Mouse (Mus musculus) neural tube, embryonic 13.5 days (tissue): ENCODE measurements at regions not wholly inside any gene's neighbourhood (a gene's known extent, or its start where the extent isn't known, plus 50 kb on each side); places are given as distances from the start of the nearest gene placed in this dataset.

Experiments used
- ATAC-seq: fragments of 200-750 bp; cut with Nextera tagmentation; 2 replicates; pipeline ENCODE4 v1.8.0; 2017; ENCODE audit warnings: low read depth, mild to moderate bottlenecking, moderate TSS enrichment, moderate library complexity
- H3K27ac ChIP-seq: fragments of 300-500 bp; sonication (generic); replicated peaks from 2 replicates; pipeline ENCODE4 v1.5.1; 2015; ENCODE audit warnings: moderate library complexity, mild to moderate bottlenecking, inconsistent platforms
- H3K27me3 ChIP-seq: fragments of 300-500 bp; sonication (generic); 2 replicates; pipeline ENCODE4 v1.6.1; 2015; ENCODE audit warnings: mild to moderate bottlenecking, inconsistent platforms
- H3K36me3 ChIP-seq: fragments of 300-500 bp; sonication (generic); 2 replicates; pipeline ENCODE4 v1.6.1; 2015; ENCODE audit warnings: mild to moderate bottlenecking, inconsistent platforms
- H3K4me1 ChIP-seq: fragments of 300-500 bp; sonication (generic); replicated peaks from 2 replicates; pipeline ENCODE4 v1.6.1; 2015; ENCODE audit warnings: inconsistent platforms
- H3K4me2 ChIP-seq: fragments of 300-500 bp; sonication (generic); 2 replicates; pipeline ENCODE4 v1.6.1; 2015; ENCODE audit warnings: inconsistent platforms, mild to moderate bottlenecking, moderate library complexity
- H3K4me3 ChIP-seq: fragments of 300-500 bp; sonication (generic); 2 replicates; pipeline ENCODE4 v1.5.1; 2015; ENCODE audit warnings: mild to moderate bottlenecking, inconsistent platforms
- H3K9ac ChIP-seq: fragments of 300-500 bp; sonication (generic); 2 replicates; pipeline ENCODE4 v1.6.1; 2015; ENCODE audit warnings: moderate library complexity, mild to moderate bottlenecking, inconsistent platforms
- H3K9me3 ChIP-seq: fragments of 300-500 bp; sonication (generic); 2 replicates; pipeline ENCODE4 v1.6.1; 2016; ENCODE audit warnings: inconsistent platforms
- WGBS: fragments of 180-500 bp; shearing (Covaris S2); methylation state at CpG from one replicate; pipeline ENCODE4 v1.1.7; 2015; 5-methylcytosine and 5-hydroxymethylcytosine counted together

- no peaks in the 10 kb centered on the region for H3K9me3 ChIP-seq
- no peak overlapping the region for H3K27ac ChIP-seq
- peaks cover 7% of the 10 kb centered on the region; the same call in 1 of the 2 replicates for H3K4me1 ChIP-seq
- no peak overlapping the region for H3K4me2 ChIP-seq
- no peak overlapping the region for H3K9ac ChIP-seq
- no peak for ATAC-seq
- WGBS: 57% methylated on average over 14 of the region's 14 CpGs
- no peaks in the 10 kb centered on the region for H3K36me3 ChIP-seq
- no peak overlapping the region for H3K4me3 ChIP-seq
- peaks cover 44% of the 10 kb centered on the region for H3K27me3 ChIP-seq
Measured at GRCm38 (mm10) chr8:12078679-12079566, 199.7 kb upstream of the A230072I06Rik start.

GRCm38 (mm10) chr8:12081536-12081935, 197.1 kb upstream of the A230072I06Rik start:
- H3K4me3 ChIP-seq: no peak overlapping the region

GRCm38 (mm10) chr8:12087192-12087800, 191.3 kb upstream of the A230072I06Rik start:
- Histone ChIP-seq H3K27me3 (peaks cover 43% of the 10 kb centered on the region), H3K9ac (no peak overlapping the region), H3K4me2 (no peak overlapping the region), H3K36me3 (no peaks in the 10 kb centered on the region), H3K27ac (no peak overlapping the region), H3K4me3 (no peak overlapping the region), H3K4me1 (no peaks in the 10 kb centered on the region), H3K9me3 (no peaks in the 10 kb centered on the region)
- 46% methylated on average over 10 of the region's 10 CpGs for WGBS
- ATAC-seq: peak; percentile 77; the same call in 1 of the 2 replicates

More at GRCm38 (mm10) chr8:12081536-12081935, 197.1 kb upstream of the A230072I06Rik start:
- ATAC-seq: no peak
- H3K36me3 ChIP-seq: no peaks in the 10 kb centered on the region
- no peaks in the 10 kb centered on the region for H3K9me3 ChIP-seq
- H3K4me2 ChIP-seq: no peak overlapping the region
- no peak overlapping the region for H3K9ac ChIP-seq
- H3K27me3 ChIP-seq: peaks cover 43% of the 10 kb centered on the region
- H3K27ac ChIP-seq: no peak overlapping the region
- H3K4me1 ChIP-seq: peaks cover 7% of the 10 kb centered on the region; the same call in 1 of the 2 replicates
- 84% methylated on average over 5 of the region's 5 CpGs for WGBS

- Histone ChIP-seq H3K4me3 (no peak overlapping the region), H3K4me2 (no peak overlapping the region), H3K9ac (no peak overlapping the region), H3K4me1 (peaks cover 10% of the 10 kb centered on the region), H3K36me3 (no peaks in the 10 kb centered on the region), H3K27me3 (peaks cover 35% of the 10 kb centered on the region), H3K9me3 (0 out of 2 replicates have a peak, but pooled peaks cover 5% of the 10 kb centered on the region), H3K27ac (no peak overlapping the region)
- WGBS: 84% methylated on average over 8 of the region's 8 CpGs
- no peak for ATAC-seq
Measured at GRCm38 (mm10) chr8:12100145-12100544, 178.5 kb upstream of the A230072I06Rik start.

- 65% methylated on average over 4 of the region's 4 CpGs for WGBS
- H3K9me3 ChIP-seq: 0 out of 2 replicates have a peak, but pooled peaks cover 5% of the 10 kb centered on the region
Measured at GRCm38 (mm10) chr8:12103296-12103695, 175.3 kb upstream of the A230072I06Rik start.

GRCm38 (mm10) chr8:12105106-12105901, 173.3 kb upstream of the A230072I06Rik start:
- Histone ChIP-seq H3K4me3 (no peak overlapping the region), H3K4me1 (peaks cover 22% of the 10 kb centered on the region), H3K27ac (no peak overlapping the region), H3K36me3 (no peaks in the 10 kb centered on the region), H3K27me3 (peaks cover 63% of the 10 kb centered on the region), H3K9me3 (0 out of 2 replicates have a peak, but pooled peaks cover 5% of the 10 kb centered on the region), H3K4me2 (no peak overlapping the region; the same call in 1 of the 2 replicates), H3K9ac (0 out of 2 replicates have a peak overlapping the region, but pooled peaks have one; percentile 17)
- peak; percentile 53; the same call in 1 of the 2 replicates for ATAC-seq
- WGBS: 26% methylated on average over 15 of the region's 15 CpGs

More at GRCm38 (mm10) chr8:12103296-12103695, 175.3 kb upstream of the A230072I06Rik start:
- Histone ChIP-seq H3K27ac (no peak overlapping the region), H3K4me3 (no peak overlapping the region), H3K27me3 (peaks cover 47% of the 10 kb centered on the region), H3K4me2 (no peak overlapping the region), H3K36me3 (no peaks in the 10 kb centered on the region), H3K9ac (no peak overlapping the region), H3K4me1 (peaks cover 19% of the 10 kb centered on the region)
- no peak for ATAC-seq

- Histone ChIP-seq H3K9me3 (no peaks in the 10 kb centered on the region), H3K27ac (no peak overlapping the region), H3K4me1 (peaks cover 32% of the 10 kb centered on the region), H3K27me3 (peaks cover 72% of the 10 kb centered on the region), H3K4me2 (no peak overlapping the region), H3K36me3 (no peaks in the 10 kb centered on the region), H3K4me3 (no peak overlapping the region), H3K9ac (no peak overlapping the region)
- WGBS: 80% methylated on average over 5 of the region's 5 CpGs
- no peak for ATAC-seq
Measured at GRCm38 (mm10) chr8:12108578-12108977, 170.0 kb upstream of the A230072I06Rik start.

GRCm38 (mm10) chr8:12111626-12112025, 167.0 kb upstream of the A230072I06Rik start:
- no peaks in the 10 kb centered on the region for H3K9me3 ChIP-seq
- H3K27me3 ChIP-seq: peaks cover 70% of the 10 kb centered on the region
- H3K9ac ChIP-seq: no peak overlapping the region
- H3K4me2 ChIP-seq: no peak overlapping the region
- 87% methylated on average over 10 of the region's 10 CpGs for WGBS
- H3K27ac ChIP-seq: no peak overlapping the region
- H3K4me3 ChIP-seq: no peak overlapping the region
- no peaks in the 10 kb centered on the region for H3K36me3 ChIP-seq
- peaks cover 13% of the 10 kb centered on the region for H3K4me1 ChIP-seq
- ATAC-seq: 0 out of 2 replicates have a peak, but pooled peaks have one; percentile 40

GRCm38 (mm10) chr8:12113023-12113422, 165.6 kb upstream of the A230072I06Rik start:
- Histone ChIP-seq H3K4me1 (peaks cover 13% of the 10 kb centered on the region), H3K9ac (no peak overlapping the region), H3K9me3 (no peaks in the 10 kb centered on the region), H3K4me2 (no peak overlapping the region), H3K36me3 (no peaks in the 10 kb centered on the region), H3K27ac (no peak overlapping the region), H3K27me3 (peaks cover 66% of the 10 kb centered on the region), H3K4me3 (no peak overlapping the region)
- ATAC-seq: no peak
- WGBS: 30% methylated on average over 8 of the region's 8 CpGs

- Histone ChIP-seq H3K27ac (peak overlapping the region; percentile 0), H3K36me3 (no peaks in the 10 kb centered on the region), H3K4me1 (peaks cover 31% of the 10 kb centered on the region), H3K4me3 (no peak overlapping the region), H3K9ac (no peak overlapping the region), H3K4me2 (peak overlapping the region; percentile 31), H3K27me3 (peaks cover 47% of the 10 kb centered on the region), H3K9me3 (no peaks in the 10 kb centered on the region)
- WGBS: 11% methylated on average over 11 of the region's 11 CpGs
- ATAC-seq: peak; percentile 88
Measured at GRCm38 (mm10) chr8:12126374-12127001, 152.1 kb upstream of the A230072I06Rik start.

- Histone ChIP-seq H3K27me3 (peaks cover 53% of the 10 kb centered on the region), H3K4me3 (no peak overlapping the region), H3K9me3 (no peaks in the 10 kb centered on the region), H3K4me1 (peaks cover 31% of the 10 kb centered on the region), H3K27ac (no peak overlapping the region; the same call in none of the 2 replicates), H3K9ac (no peak overlapping the region), H3K36me3 (no peaks in the 10 kb centered on the region), H3K4me2 (0 out of 2 replicates have a peak overlapping the region, but pooled peaks have one; percentile 13)
- WGBS: 10% methylated on average over 14 of the region's 14 CpGs
- 0 out of 2 replicates have a peak, but pooled peaks have one; percentile 48 for ATAC-seq
Measured at GRCm38 (mm10) chr8:12127106-12127800, 151.4 kb upstream of the A230072I06Rik start.
